Mouse (Mus musculus) CH12.LX (cell line): Measurements from ENCODE around the gene Sat1. TPM values are rescaled to one million over a fixed set of nuclear protein-coding genes. Genes with fewer than 3 reads are reported as not detected.
"Not testable (repeated sequence)": the region's sequence is repeated elsewhere in the genome, so short reads cannot be mapped to it uniquely, and the experiment has no call there.

Experiments
- DNase-seq: peaks from one replicate; pipeline ENCODE4 v3.0.0-alpha.2; 2013; ENCODE audit errors: extremely low read depth
- H3K27ac ChIP-seq: 2 replicates; pipeline ENCODE4 v1.5.1; 2012; ENCODE audit warnings: low read depth, mild to moderate bottlenecking, control low read depth, moderate library complexity; ENCODE audit not compliant: insufficient read depth
- H3K27me3 ChIP-seq: replicated peaks from 2 replicates; pipeline ENCODE3; 2012; ENCODE audit warnings: inconsistent platforms
- H3K36me3 ChIP-seq, 2 experiments: replicated peaks in 1 of 2; 2 replicates each; pipeline versions ENCODE3 to v1.6.1; 2012; ENCODE audit warnings: inconsistent platforms in 1 of 2, low read length in 1 of 2, mild to moderate bottlenecking in 1 of 2, mixed read lengths in 1 of 2, moderate library complexity in 1 of 2; ENCODE audit not compliant: control insufficient read depth in 1 of 2, insufficient read depth in 1 of 2
- H3K4me1 ChIP-seq, 2 experiments: 2 replicates each; pipeline ENCODE4 v1.6.1; 2012; ENCODE audit warnings: inconsistent platforms in 1 of 2, moderate library complexity in 1 of 2; ENCODE audit not compliant: insufficient read depth in 2 of 2, control insufficient read depth in 1 of 2
- H3K4me2 ChIP-seq: 2 replicates; pipeline ENCODE4 v1.6.1; 2012; ENCODE audit warnings: low read depth, mild to moderate bottlenecking, control low read depth; ENCODE audit not compliant: poor library complexity, insufficient read depth, severe bottlenecking
- H3K4me3 ChIP-seq, 3 experiments: fragments of 150-350 bp in 1 of 3; sonication (generic) in 1 of 3; replicated peaks in 1 of 3; 2 replicates each; pipeline versions ENCODE3 to v1.5.1; 2011 to 2012; ENCODE audit warnings: low read depth in 2 of 3, low read length in 2 of 3, mild to moderate bottlenecking in 2 of 3, moderate library complexity in 2 of 3, control low read depth in 1 of 3, improper control_type of control experiment in 1 of 3, inconsistent platforms in 1 of 3, mixed read lengths in 1 of 3; ENCODE audit not compliant: poor library complexity in 1 of 3
- H3K79me2 ChIP-seq: replicated peaks from 2 replicates; pipeline ENCODE4 v1.6.1; 2012; ENCODE audit warnings: mild to moderate bottlenecking, moderate library complexity; ENCODE audit not compliant: control insufficient read depth, poor library complexity, insufficient read depth, severe bottlenecking; ENCODE audit errors: extremely low read depth
- H3K9ac ChIP-seq: 2 replicates; pipeline ENCODE4 v1.6.1; 2012; ENCODE audit warnings: low read depth, mild to moderate bottlenecking, control low read depth, moderate library complexity; ENCODE audit not compliant: insufficient read depth
- H3K9me3 ChIP-seq: replicated peaks from 2 replicates; pipeline ENCODE3; 2012; ENCODE audit warnings: low read length, inconsistent platforms, mixed read lengths
- BHLHE40 ChIP-seq: IDR thresholded peaks from 2 replicates; pipeline ENCODE4 v1.6.1; 2011; ENCODE audit warnings: mild to moderate bottlenecking, low read depth, low read length, improper control_type of control experiment
- CHD1 ChIP-seq: IDR thresholded peaks from 2 replicates; pipeline ENCODE4 v1.6.1; 2012; ENCODE audit warnings: low read depth, low read length, improper control_type of control experiment, inconsistent platforms
- CHD2 ChIP-seq: IDR thresholded peaks from 2 replicates; pipeline ENCODE4 v1.6.1; 2011; ENCODE audit warnings: low read length, improper control_type of control experiment
- E2F4 ChIP-seq: IDR thresholded peaks from 2 replicates; pipeline ENCODE4 v1.6.1; 2011; ENCODE audit warnings: low read depth, low read length, improper control_type of control experiment; ENCODE audit not compliant: insufficient replicate concordance
- ELF1 ChIP-seq: IDR thresholded peaks from 2 replicates; pipeline ENCODE4 v1.6.1; 2014; ENCODE audit warnings: low read depth, mild to moderate bottlenecking, inconsistent platforms, low read length, improper control_type of control experiment
- EP300 ChIP-seq: IDR thresholded peaks from 2 replicates; pipeline ENCODE4 v1.6.1; 2011; ENCODE audit warnings: low read length, improper control_type of control experiment
- ETS1 ChIP-seq: conservative IDR thresholded peaks from 2 replicates; pipeline ENCODE4 v1.6.1; 2012; ENCODE audit warnings: low read depth, mild to moderate bottlenecking, inconsistent platforms, low read length, improper control_type of control experiment, moderate library complexity
- IRF4 ChIP-seq: IDR thresholded peaks from 2 replicates; pipeline ENCODE4 v1.6.1; 2014; ENCODE audit warnings: low read depth, mild to moderate bottlenecking, inconsistent platforms, low read length, improper control_type of control experiment
- MAFK ChIP-seq: IDR thresholded peaks from 2 replicates; pipeline ENCODE4 v1.6.1; 2011; ENCODE audit warnings: low read length, improper control_type of control experiment; ENCODE audit not compliant: insufficient replicate concordance
- MAX ChIP-seq: IDR thresholded peaks from 2 replicates; pipeline ENCODE4 v1.6.1; 2011; ENCODE audit warnings: low read length, improper control_type of control experiment
- MAZ ChIP-seq: IDR thresholded peaks from 2 replicates; pipeline ENCODE4 v1.6.1; 2012; ENCODE audit warnings: low read depth, mild to moderate bottlenecking, inconsistent platforms, low read length, improper control_type of control experiment, moderate library complexity
- MXI1 ChIP-seq: IDR thresholded peaks from 2 replicates; pipeline ENCODE4 v1.6.1; 2011; ENCODE audit warnings: mild to moderate bottlenecking, low read depth, low read length, improper control_type of control experiment
- MYC ChIP-seq: IDR thresholded peaks from 2 replicates; pipeline ENCODE4 v1.6.1; 2011; ENCODE audit warnings: low read depth, mild to moderate bottlenecking, improper control_type of control experiment, low read length
- NELFE ChIP-seq: IDR thresholded peaks from 2 replicates; pipeline ENCODE4 v1.6.1; 2011; ENCODE audit warnings: low read depth, low read length, improper control_type of control experiment
- NRF1 ChIP-seq: IDR thresholded peaks from 2 replicates; pipeline ENCODE4 v1.6.1; 2014; ENCODE audit warnings: low read depth, mild to moderate bottlenecking, inconsistent platforms, low read length, improper control_type of control experiment, moderate library complexity
- POLR2A ChIP-seq: IDR thresholded peaks from 2 replicates; pipeline ENCODE4 v1.6.1; 2011; ENCODE audit warnings: low read depth, mild to moderate bottlenecking, improper control_type of control experiment, low read length
- POLR2AphosphoS2 ChIP-seq: IDR thresholded peaks from 2 replicates; pipeline ENCODE4 v1.6.1; 2011; ENCODE audit warnings: low read depth, low read length, improper control_type of control experiment
- TCF12 ChIP-seq: IDR thresholded peaks from 2 replicates; pipeline ENCODE4 v1.6.1; 2014; ENCODE audit warnings: low read depth, mild to moderate bottlenecking, inconsistent platforms, low read length, improper control_type of control experiment
- UBTF ChIP-seq: IDR thresholded peaks from 2 replicates; pipeline ENCODE4 v1.6.1; 2012; ENCODE audit warnings: low read depth, mild to moderate bottlenecking, inconsistent platforms, low read length, improper control_type of control experiment, moderate library complexity
- USF2 ChIP-seq: conservative IDR thresholded peaks from 2 replicates; pipeline ENCODE4 v1.6.1; 2011; ENCODE audit warnings: low read depth, low read length, improper control_type of control experiment
- ZC3H11A ChIP-seq: IDR thresholded peaks from 2 replicates; pipeline ENCODE4 v1.6.1; 2012; ENCODE audit warnings: low read depth, mild to moderate bottlenecking, inconsistent platforms, low read length, improper control_type of control experiment
- ZKSCAN1 ChIP-seq: IDR thresholded peaks from 2 replicates; pipeline ENCODE4 v1.6.1; 2012; ENCODE audit warnings: low read depth, inconsistent platforms, low read length, improper control_type of control experiment, borderline replicate concordance
- ZMIZ1 ChIP-seq: IDR thresholded peaks from 2 replicates; pipeline ENCODE4 v1.6.1; 2012; ENCODE audit warnings: low read depth, mild to moderate bottlenecking, inconsistent platforms, low read length, improper control_type of control experiment
- ZNF384 ChIP-seq: IDR thresholded peaks from 2 replicates; pipeline ENCODE4 v1.6.1; 2012; ENCODE audit warnings: low read depth, low read length, improper control_type of control experiment, inconsistent platforms
- dilution Hi-C: fragments of 300-500 bp; cut with MboI; formaldehyde crosslinking; loops from 2 replicates; pipeline ENCODE4 v1.14.3; 2020; ENCODE audit warnings: low sequenced_read_pairs; ENCODE audit not compliant: extremely low pct_unique_long_range_greater_than_20kb, extremely low pct_ligation_motif_present
- in situ Hi-C: fragments of 300-500 bp; cut with MboI; formaldehyde crosslinking; loops from 3 replicates; pipeline ENCODE4 v1.14.3; 2019; ENCODE audit warnings: low sequenced_read_pairs, low pct_ligation_motif_present, low pct_unique_long_range_greater_than_20kb, mixed read lengths
- polyA plus RNA-seq: library from polyadenylated mRNA; unstranded; fragments of >175 nt; gene quantifications from 2 replicates; pipeline ENCODE4 v1.2.1, GENCODE M21; 2012; ENCODE audit warnings: low read depth; ENCODE audit not compliant: insufficient read length
- total RNA-seq, 2 experiments: library from RNA; depleted of rRNA; stranded (reverse); fragments of 300-350 nt in 1 of 2; fragments of >200 nt in 1 of 2; gene quantifications; 2 replicates each; pipeline ENCODE4 v1.2.3; 2012 to 2014

Sat1 gene
- total and polyA plus RNA-seq, 3 experiments = 58.3 to 112 (median 92.6) TPM

DNA sequence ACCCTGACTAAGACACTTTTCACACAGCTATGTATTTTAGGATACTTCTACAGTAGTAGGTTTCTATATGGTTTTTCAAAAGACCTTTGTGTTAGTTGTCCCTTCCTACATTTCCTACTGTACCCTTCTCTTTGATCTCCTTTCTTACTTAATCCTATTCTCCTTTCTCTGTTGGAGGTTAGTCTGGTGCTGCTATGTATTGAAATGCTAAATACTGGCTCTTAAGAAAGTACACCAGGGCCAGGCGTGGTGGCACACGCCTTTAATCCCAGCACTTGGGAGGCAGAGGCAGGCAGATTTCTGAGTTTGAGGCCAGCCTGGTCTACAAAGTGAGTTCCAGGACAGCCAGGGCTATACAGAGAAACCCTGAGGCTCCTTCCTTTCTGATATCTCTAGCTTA, 10.8 kb downstream of the Sat1 start:
- in situ Hi-C loops, H3K27ac ChIP-seq, H3K9me3 ChIP-seq, H3K9ac ChIP-seq, dilution Hi-C loops, H3K4me2 ChIP-seq, H3K36me3 ChIP-seq, H3K27me3 ChIP-seq, H3K79me2 ChIP-seq, H3K4me1 ChIP-seq, H3K4me3 ChIP-seq, DNase-seq: not testable (repeated sequence)

DNA sequence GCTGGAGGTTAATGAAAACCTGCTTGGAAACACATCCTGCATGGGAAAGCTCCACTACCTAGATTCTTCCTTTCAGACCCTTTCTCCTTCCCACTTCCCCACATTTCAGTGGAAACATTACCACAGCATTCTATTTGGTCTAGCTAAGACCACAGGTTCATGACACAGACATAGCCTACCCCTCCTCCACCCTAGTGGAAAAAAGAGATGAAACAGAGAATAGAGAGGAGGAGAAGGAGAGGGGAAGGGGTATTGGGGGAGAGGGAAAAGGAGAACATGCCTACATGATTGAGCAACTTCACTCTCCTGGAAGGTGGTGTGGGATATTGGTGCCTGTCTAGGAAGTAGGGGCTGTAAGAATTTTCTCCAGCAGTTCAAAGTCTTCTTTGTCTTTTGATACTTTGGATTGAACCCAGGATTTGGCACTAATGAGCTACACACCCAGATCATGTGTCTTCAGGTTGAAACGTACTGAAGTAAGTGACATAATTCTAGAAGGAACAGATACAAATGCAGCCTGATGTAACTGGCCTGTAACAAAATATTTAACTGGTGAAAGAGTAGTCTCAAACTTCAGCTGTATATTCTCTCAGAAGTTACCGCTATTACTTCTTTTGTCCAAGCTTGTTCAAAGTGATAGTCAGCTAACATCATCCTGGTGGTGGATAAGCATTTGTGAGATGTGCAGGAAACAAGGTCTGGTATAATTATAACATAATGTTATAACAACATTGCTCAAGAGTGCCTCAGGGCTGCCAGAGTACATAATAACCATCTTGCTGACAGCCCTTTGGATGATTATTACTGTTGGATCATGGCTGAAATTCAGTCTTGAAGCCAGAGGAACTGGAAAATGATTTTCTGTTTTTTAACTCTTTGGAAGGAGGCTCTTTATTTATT, 13.6 kb downstream of the Sat1 start:
- peak overlapping the region; percentile 72 for H3K27ac ChIP-seq

DNA sequence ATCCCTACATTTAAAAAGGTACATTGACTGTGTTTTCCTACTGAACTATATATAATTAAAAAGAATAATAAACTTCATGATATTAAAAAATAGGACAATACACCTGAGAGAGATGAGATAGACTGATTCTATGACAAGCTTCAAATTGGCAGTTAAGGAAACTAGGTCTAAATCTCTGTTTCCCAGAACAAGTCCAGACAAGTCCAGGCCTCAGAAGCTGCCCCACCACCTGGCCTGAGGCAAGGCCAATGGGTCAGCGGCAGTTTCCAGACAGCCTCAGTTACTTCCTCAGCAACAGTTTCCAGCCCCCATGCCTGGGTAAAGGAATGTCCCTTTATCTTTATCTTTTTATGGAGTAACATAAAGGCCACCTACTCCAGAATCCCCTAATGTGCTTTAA, 14.4 kb downstream of the Sat1 start:
- H3K4me1 ChIP-seq = peaks cover 3 to 9% of the 10 kb centered on the region in 2 experiments; a peak in 2 of 4 replicates
- no peaks in the 10 kb centered on the region for H3K36me3 ChIP-seq
- no peaks in the 10 kb centered on the region for H3K79me2 ChIP-seq
- dilution Hi-C loops (no loop called here), in situ Hi-C loops (no loop called here)
- peak overlapping the region; percentile 21; the same call in 1 of the 2 replicates for H3K4me2 ChIP-seq
- H3K27me3 ChIP-seq = no peaks in the 10 kb centered on the region
- H3K9me3 ChIP-seq = no peaks in the 10 kb centered on the region
- no peak overlapping the region for H3K4me3 ChIP-seq
- H3K27ac ChIP-seq = peak overlapping the region; percentile 72
- H3K9ac ChIP-seq = no peak overlapping the region
- no peak for DNase-seq
- TF ChIP-seq IRF4 (peak; percentile 69), USF2 (no peak), MAFK (no peak), MAX (no peak), ETS1 (no peak; the same call in 1 of the 2 replicates), UBTF (no peak), ZKSCAN1 (no peak), MYC (0 out of 2 replicates have a peak, but pooled peaks have one; percentile 42), POLR2A (no peak), ZNF384 (no peak), NELFE (no peak), MXI1 (no peak), ZC3H11A (no peak), ZMIZ1 (no peak), TCF12 (peak; percentile 71), CHD2 (no peak), ELF1 (no peak), NRF1 (no peak), POLR2AphosphoS2 (no peak), MAZ (no peak), E2F4 (no peak), CHD1 (peak; percentile 91), BHLHE40 (no peak), EP300 (peak; percentile 55)

More for the DNA sequence above, 13.6 kb downstream of the Sat1 start:
- Histone ChIP-seq H3K9ac (no peak overlapping the region), H3K4me3 (no peak overlapping the region), H3K4me1 (peaks cover 3 to 9% of the 10 kb centered on the region in 2 experiments; a peak in 2 of 4 replicates), H3K27me3 (no peaks in the 10 kb centered on the region), H3K9me3 (no peaks in the 10 kb centered on the region), H3K36me3 (no peaks in the 10 kb centered on the region), H3K79me2 (no peaks in the 10 kb centered on the region), H3K4me2 (peak overlapping the region; percentile 21; the same call in 1 of the 2 replicates)
- dilution Hi-C loops = no loop called here
- in situ Hi-C loops = no loop called here
- TF ChIP-seq UBTF (no peak), CHD2 (0 out of 2 replicates have a peak, but pooled peaks have one; percentile 47)
- DNase-seq = no peak
